Mouse (Mus musculus) midbrain, embryonic 16.5 days (tissue): ENCODE results near the gene Tmco5b. TPM values are rescaled to one million over a fixed set of nuclear protein-coding genes. Genes with fewer than 3 reads are reported as not detected.

Experiments used
- ATAC-seq: fragments of 200-750 bp; cut with Nextera tagmentation; 2 replicates; pipeline ENCODE4 v1.8.0; 2017; ENCODE audit warnings: moderate TSS enrichment
- H3K27ac ChIP-seq: fragments of 300-500 bp; sonication (generic); 2 replicates; pipeline ENCODE4 v1.5.1; 2014; ENCODE audit warnings: mild to moderate bottlenecking, low read length, mixed read lengths
- H3K27me3 ChIP-seq: fragments of 300-500 bp; sonication (generic); 2 replicates; pipeline ENCODE4 v1.6.1; 2014; ENCODE audit warnings: low read depth, low read length, mixed read lengths; ENCODE audit not compliant: control insufficient read depth, insufficient read depth
- H3K36me3 ChIP-seq: fragments of 300-500 bp; sonication (generic); 2 replicates; pipeline ENCODE4 v1.6.1; 2014; ENCODE audit warnings: mild to moderate bottlenecking, low read length, moderate library complexity, mixed read lengths; ENCODE audit not compliant: control insufficient read depth, insufficient read depth
- H3K4me1 ChIP-seq: fragments of 300-500 bp; sonication (generic); 2 replicates; pipeline ENCODE4 v1.6.1; 2014; ENCODE audit warnings: mild to moderate bottlenecking, low read length, mixed read lengths; ENCODE audit not compliant: control insufficient read depth, insufficient read depth
- H3K4me2 ChIP-seq: fragments of 300-500 bp; sonication (generic); 2 replicates; pipeline ENCODE4 v1.6.1; 2014; ENCODE audit warnings: mild to moderate bottlenecking, low read length, mixed read lengths
- H3K4me3 ChIP-seq: fragments of 300-500 bp; sonication (generic); 2 replicates; pipeline ENCODE4 v1.5.1; 2014; ENCODE audit warnings: low read depth, mild to moderate bottlenecking, low read length, moderate library complexity, mixed read lengths
- H3K9ac ChIP-seq: fragments of 300-500 bp; sonication (generic); 2 replicates; pipeline ENCODE4 v1.6.1; 2014; ENCODE audit warnings: low read depth, low read length, mixed read lengths
- H3K9me3 ChIP-seq: fragments of 300-500 bp; sonication (generic); replicated peaks from 2 replicates; pipeline ENCODE4 v1.6.1; 2014; ENCODE audit warnings: mild to moderate bottlenecking, low read length, mixed read lengths; ENCODE audit not compliant: control insufficient read depth, poor library complexity, severe bottlenecking
- WGBS: fragments of 180-500 bp; shearing (Covaris S2); extraction: QIAGEN DNeasy Blood & Tissue Kit; methylation state at CpG from one replicate; pipeline ENCODE4 v1.1.7; 2014; 5-methylcytosine and 5-hydroxymethylcytosine counted together
- polyA plus RNA-seq: library from polyadenylated mRNA; unstranded; fragments of >200 nt; fragmentation: Nextera tagmentation; extraction: Ambion mirVana; gene quantifications from 2 replicates; pipeline ENCODE4 v1.2.1, GENCODE M21; 2015

Gene Tmco5b
- not detected in 2 replicates for polyA plus RNA-seq

- H3K36me3 ChIP-seq: no peaks in the 10 kb centered on the region
- no peak within 1 kb of the TSS for H3K9ac ChIP-seq
- no peak within 1 kb of the TSS for H3K4me3 ChIP-seq
- ATAC-seq: no peak
- WGBS: 91% methylated on average over 2 of the region's 2 CpGs
- H3K4me1 ChIP-seq: no peaks in the 10 kb centered on the region
- no peaks in the 10 kb centered on the region for H3K27me3 ChIP-seq
- H3K4me2 ChIP-seq: no peak within 1 kb of the TSS
- H3K9me3 ChIP-seq: no peaks in the 10 kb centered on the region
- no peak within 1 kb of the TSS for H3K27ac ChIP-seq
Measured at GRCm38 (mm10) chr2:113285432-113285831, at the start of gene Tmco5b. TSS of gene Tmco5b (plus strand) at chr2:113285732.

- Histone ChIP-seq H3K4me3 (no peak overlapping the region), H3K4me1 (no peaks in the 10 kb centered on the region), H3K27me3 (no peaks in the 10 kb centered on the region), H3K4me2 (no peak overlapping the region), H3K36me3 (no peaks in the 10 kb centered on the region), H3K27ac (no peak overlapping the region), H3K9me3 (no peaks in the 10 kb centered on the region), H3K9ac (no peak overlapping the region)
- WGBS: 62% methylated on average over 1 of the region's 1 CpGs
- ATAC-seq: no peak
Measured at GRCm38 (mm10) chr2:113236993-113237392, 48.5 kb upstream of the Tmco5b start.

- Histone ChIP-seq H3K9ac (no peak overlapping the region), H3K4me3 (no peak overlapping the region), H3K4me1 (no peaks in the 10 kb centered on the region), H3K4me2 (no peak overlapping the region), H3K27ac (no peak overlapping the region), H3K36me3 (no peaks in the 10 kb centered on the region), H3K27me3 (no peaks in the 10 kb centered on the region), H3K9me3 (no peaks in the 10 kb centered on the region)
- no peak for ATAC-seq
- WGBS: 67% methylated on average over 5 of the region's 5 CpGs
Measured at GRCm38 (mm10) chr2:113238871-113239270, 46.7 kb upstream of the Tmco5b start.

GRCm38 (mm10) chr2:113302349-113303239, 17.1 kb downstream of the Tmco5b start:
- Histone ChIP-seq H3K27ac (no peak overlapping the region), H3K9ac (no peak overlapping the region), H3K4me2 (no peak overlapping the region), H3K9me3 (no peaks in the 10 kb centered on the region), H3K27me3 (no peaks in the 10 kb centered on the region), H3K4me1 (peaks cover 5% of the 10 kb centered on the region; the same call in 1 of the 2 replicates), H3K36me3 (no peaks in the 10 kb centered on the region), H3K4me3 (no peak overlapping the region)
- WGBS: 40% methylated on average over 18 of the region's 18 CpGs
- peak; percentile 72 for ATAC-seq

- Histone ChIP-seq H3K4me1 (peaks cover 5% of the 10 kb centered on the region; the same call in 1 of the 2 replicates), H3K4me3 (no peak overlapping the region), H3K27me3 (no peaks in the 10 kb centered on the region), H3K4me2 (no peak overlapping the region), H3K9ac (no peak overlapping the region), H3K36me3 (no peaks in the 10 kb centered on the region), H3K9me3 (no peaks in the 10 kb centered on the region), H3K27ac (no peak overlapping the region)
- peak; percentile 76 for ATAC-seq
- 75% methylated on average over 4 of the region's 4 CpGs for WGBS
Measured at GRCm38 (mm10) chr2:113303240-113303538, 17.7 kb downstream of the Tmco5b start.

- Histone ChIP-seq H3K9me3 (no peaks in the 10 kb centered on the region), H3K9ac (no peak overlapping the region), H3K36me3 (no peaks in the 10 kb centered on the region), H3K4me2 (no peak overlapping the region), H3K27me3 (no peaks in the 10 kb centered on the region), H3K4me1 (peaks cover 5% of the 10 kb centered on the region; the same call in 1 of the 2 replicates), H3K4me3 (no peak overlapping the region), H3K27ac (no peak overlapping the region)
- 12% methylated on average over 4 of the region's 4 CpGs for WGBS
- peak; percentile 34; the same call in 1 of the 2 replicates for ATAC-seq
Measured at GRCm38 (mm10) chr2:113305339-113305738, 19.8 kb downstream of the Tmco5b start.

GRCm38 (mm10) chr2:113311211-113311610, 25.7 kb downstream of the Tmco5b start:
- no peak overlapping the region for H3K4me2 ChIP-seq
- H3K4me1 ChIP-seq: no peaks in the 10 kb centered on the region
- no peak for ATAC-seq
- no peak overlapping the region for H3K27ac ChIP-seq
- no peaks in the 10 kb centered on the region for H3K27me3 ChIP-seq
- no peak overlapping the region for H3K4me3 ChIP-seq
- 92% methylated on average over 3 of the region's 3 CpGs for WGBS
- no peak overlapping the region for H3K9ac ChIP-seq
- H3K36me3 ChIP-seq: no peaks in the 10 kb centered on the region
- no peaks in the 10 kb centered on the region for H3K9me3 ChIP-seq

- no peaks in the 10 kb centered on the region for H3K9me3 ChIP-seq
- H3K27me3 ChIP-seq: no peaks in the 10 kb centered on the region
- 25% methylated on average over 7 of the region's 7 CpGs for WGBS
- ATAC-seq: no peak
- no peak overlapping the region for H3K27ac ChIP-seq
- no peak overlapping the region for H3K4me3 ChIP-seq
- peaks cover 4% of the 10 kb centered on the region for H3K4me1 ChIP-seq
- no peak overlapping the region for H3K9ac ChIP-seq
- no peaks in the 10 kb centered on the region for H3K36me3 ChIP-seq
- no peak overlapping the region for H3K4me2 ChIP-seq
Measured at GRCm38 (mm10) chr2:113323016-113323415, 37.5 kb downstream of the Tmco5b start.

GRCm38 (mm10) chr2:113333799-113334541, 48.4 kb downstream of the Tmco5b start:
- Histone ChIP-seq H3K9ac (no peak overlapping the region), H3K4me3 (no peak overlapping the region), H3K36me3 (no peaks in the 10 kb centered on the region), H3K27me3 (peaks cover 4% of the 10 kb centered on the region; the same call in 1 of the 2 replicates), H3K4me1 (no peaks in the 10 kb centered on the region), H3K27ac (no peak overlapping the region), H3K4me2 (no peak overlapping the region), H3K9me3 (no peaks in the 10 kb centered on the region)
- ATAC-seq: no peak
- WGBS: 52% methylated on average over 9 of the region's 9 CpGs
